In the genomic region with DNA sequence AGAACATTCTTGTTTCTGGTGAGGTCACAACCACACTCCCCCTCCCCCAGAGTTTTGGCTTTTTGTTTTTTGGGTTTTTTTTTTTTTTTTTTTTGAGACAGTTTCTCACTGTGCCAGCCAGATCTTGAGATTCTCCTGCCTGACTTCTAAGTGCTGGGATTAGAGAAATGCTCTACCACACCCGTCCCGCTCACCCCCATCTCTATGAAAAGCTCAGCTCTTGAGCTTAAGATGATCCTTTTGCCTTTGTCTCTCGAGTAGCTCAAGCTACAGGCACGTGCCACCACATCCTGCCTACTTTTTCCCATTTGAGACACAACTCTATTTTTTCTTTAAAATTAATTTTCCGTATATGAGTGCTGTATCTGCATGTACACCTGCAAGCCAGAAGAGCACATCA, we compare ENCODE assay signal across 18 mouse cellular contexts. TPM values are rescaled to one million over a fixed set of nuclear protein-coding genes. Genes with fewer than 3 reads are reported as not detected.
"Had no signal": no experiment of that assay in that cellular context is flagged by ENCODE, and none has a peak within 500 bp of the region (broad histone marks: within the 10 kb centered on the region; RNA-seq: fewer than 3 reads in every experiment).

No protein-coding gene starts in this region.

- H3K9me3 ChIP-seq: neural tube, embryonic 15.5 days; stomach, embryonic 15.5 days had no signal

- H3K9ac ChIP-seq: neural tube, embryonic 15.5 days; stomach, embryonic 15.5 days had no signal

- H3K4me2 ChIP-seq: neural tube, embryonic 15.5 days; stomach, embryonic 15.5 days had no signal

- H3K27ac ChIP-seq: neural tube, embryonic 15.5 days; stomach, embryonic 15.5 days; stomach, postnatal 0 days had no signal

- DNase-seq: retina, postnatal 1 day; right cerebral cortex, adult 18-20 months; right cerebral cortex, postnatal 14 days; right cerebral cortex, postnatal 25 days; right cerebral cortex, postnatal 4 days; spleen, adult 18-20 months; thymus, adult 18-20 months; thymus, adult 2 months; thymus, postnatal 14 days; thymus, postnatal 25 days; thymus, postnatal 36 days; thymus, postnatal 4 days had no signal

- H3K4me3 ChIP-seq: neural tube, embryonic 15.5 days; stomach, embryonic 15.5 days had no signal

- H3K27me3 ChIP-seq: neural tube, embryonic 15.5 days; stomach, embryonic 15.5 days had no signal

RNA-seq across cellular contexts. Expression of gene Pde6g, which starts 11.1 kb away (rescaled TPM):
- total RNA-seq: neutrophil, adult 5-6 weeks had no signal
- polyA plus RNA-seq: stomach, embryonic 14.5 days; thymus, postnatal 0 days had no signal
